Mouse (Mus musculus) liver, adult 2 months (tissue): ENCODE results near the gene Sipa1l1.

ENCODE experiments used
- CTCF ChIP-seq: fragments of 200-500 bp; IDR thresholded peaks from 2 replicates; pipeline ENCODE4 v1.5.1; 2011; ENCODE audit warnings: low read depth, low read length, control low read depth
- POLR2A ChIP-seq: fragments of 200-500 bp; IDR thresholded peaks from 2 replicates; pipeline ENCODE4 v1.6.1; 2011; ENCODE audit warnings: low read length, control low read depth; ENCODE audit not compliant: insufficient read depth; ENCODE audit errors: extremely low read depth

- TF ChIP-seq CTCF (no peak), POLR2A (no peak)
Measured at GRCm38 (mm10) chr12:82189715-82190581, 20.8 kb downstream of the Sipa1l1 start.
